Mouse (Mus musculus) central nervous system, embryonic 14 days (tissue): ENCODE results near the gene Krt35. TPM values are rescaled to one million over a fixed set of nuclear protein-coding genes. Genes with fewer than 3 reads are reported as not detected.

Experiments
- polyA plus RNA-seq: library from polyadenylated mRNA; depleted of rRNA; stranded (reverse); fragments of >200 nt; gene quantifications from 2 replicates; pipeline ENCODE4 v1.2.3, GENCODE M21; 2012; rRNA removed

The Krt35 gene
- not detected in 2 replicates for polyA plus RNA-seq

DNA sequence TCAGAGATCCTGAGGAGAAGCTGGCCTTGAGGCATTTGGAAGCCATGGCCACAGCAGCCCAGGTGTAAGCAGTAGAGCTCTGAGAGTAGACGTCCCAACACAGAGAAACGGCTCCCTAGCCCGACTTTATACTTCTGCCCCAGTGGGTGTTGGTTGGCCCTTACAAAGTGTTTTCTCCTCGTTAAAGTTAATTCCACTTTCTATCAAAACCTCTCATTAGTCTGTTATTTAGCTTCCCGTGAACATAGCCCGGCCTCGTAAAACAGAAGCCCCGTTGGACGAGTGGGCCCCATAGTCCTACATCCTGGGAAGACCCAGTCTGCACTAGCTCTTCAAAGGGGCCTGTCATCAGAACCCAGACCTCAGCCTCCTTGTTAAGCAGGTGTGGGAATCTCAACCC lies at the start of gene Krt35:
Gene Krt35 (minus strand): TSS at position 101 of the 400 bp plus-strand sequence.

DNA sequence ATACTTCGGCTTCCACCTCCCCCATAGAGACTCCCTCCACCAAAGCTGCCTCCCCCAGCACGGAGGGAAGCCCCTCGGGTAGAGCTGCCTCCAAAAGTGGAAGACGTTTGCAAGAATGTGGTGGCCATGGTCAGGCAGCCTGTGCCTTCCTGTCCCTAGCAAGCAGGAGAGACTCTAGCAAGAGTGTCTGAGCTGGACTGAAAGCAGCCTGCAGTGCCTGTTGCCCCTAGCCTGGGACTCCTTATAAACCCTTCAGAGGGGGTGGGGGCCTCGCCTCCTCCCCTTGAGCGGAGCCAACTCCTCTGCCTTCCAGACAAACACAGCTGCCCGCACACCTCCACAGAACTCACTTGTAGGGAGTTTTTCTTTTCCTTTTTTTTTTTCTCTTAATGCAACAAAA lies 39.7 kb upstream of the Krt35 start, which contains the start of gene Krt15:
Gene Krt15 (minus strand): TSS at position 198 of the 400 bp plus-strand sequence.

DNA sequence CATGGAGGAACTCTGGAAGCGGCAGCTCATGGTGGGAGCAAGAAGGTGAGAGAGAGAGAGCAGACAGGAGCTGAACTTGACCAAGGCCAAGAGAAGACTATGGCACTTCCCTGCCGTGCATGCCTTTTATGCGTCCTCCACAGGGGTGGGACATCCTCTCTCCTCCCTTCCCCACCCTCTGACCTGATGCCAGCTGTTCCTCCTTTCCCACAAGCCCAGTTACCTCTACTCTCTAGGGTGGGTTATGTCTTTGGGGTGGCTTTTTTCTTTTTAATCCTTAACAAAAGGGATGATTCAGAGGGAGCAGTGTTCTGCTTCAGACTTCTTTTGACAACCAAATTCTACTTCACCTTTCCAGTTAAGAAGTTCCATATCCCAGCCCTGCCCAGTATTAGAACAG lies 25.4 kb upstream of the Krt35 start, which contains the start of gene Krt13:
Gene Krt13 (minus strand): TSS at position 101 of the 400 bp plus-strand sequence.

DNA sequence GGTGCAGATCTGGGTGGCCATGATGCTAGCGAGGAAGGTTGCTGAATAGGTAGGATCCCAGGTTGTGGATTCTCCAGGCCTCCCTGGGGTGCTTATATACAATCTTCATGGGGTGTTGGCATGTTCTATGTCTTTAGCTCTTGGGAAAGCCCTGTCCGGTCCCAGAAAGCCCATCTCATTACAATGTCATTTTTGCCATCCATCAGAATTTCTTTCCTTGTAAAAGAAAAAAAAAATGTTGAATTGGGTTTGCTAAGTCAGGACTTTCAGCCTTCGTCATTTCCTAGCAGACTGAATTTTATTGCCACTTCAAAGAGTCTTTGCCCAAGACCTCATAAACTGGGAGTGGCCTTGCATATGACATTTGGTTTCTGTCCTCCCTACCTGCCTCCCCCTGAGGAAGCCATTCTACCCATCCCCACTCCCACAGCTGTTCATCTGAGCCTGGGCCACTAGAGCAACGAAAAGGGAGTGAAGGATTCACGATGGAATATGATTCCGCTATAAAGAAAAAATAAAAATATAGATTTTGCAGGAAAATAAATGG lies 9.6 kb upstream of the Krt35 start, which contains the start of gene Krt36:
Gene Krt36 (minus strand): TSS at position 51 of the 547 bp plus-strand sequence.

DNA sequence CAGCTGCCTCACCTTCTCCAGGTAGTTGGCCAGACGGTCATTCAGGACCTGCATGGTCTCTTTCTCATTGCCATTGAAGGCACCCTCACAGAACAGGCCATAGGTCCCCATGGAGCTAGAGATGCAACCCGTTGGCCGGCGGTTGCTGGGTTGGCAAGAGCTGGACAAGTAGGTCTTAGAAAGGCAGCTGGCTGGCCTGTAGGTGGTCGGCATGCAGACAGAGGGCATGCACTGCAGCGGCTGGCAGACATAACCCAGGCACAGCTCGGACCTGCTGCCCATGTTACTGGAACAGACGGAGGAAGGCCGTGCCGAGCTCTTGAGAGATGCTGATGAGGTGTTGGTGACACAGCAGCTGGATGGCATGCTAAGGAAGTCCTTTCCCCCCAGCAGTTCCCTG lies 8.2 kb downstream of the Krt35 start, which contains the start of gene Krt32:
Gene Krt32 (minus strand): TSS at position 366 of the 400 bp plus-strand sequence.

DNA sequence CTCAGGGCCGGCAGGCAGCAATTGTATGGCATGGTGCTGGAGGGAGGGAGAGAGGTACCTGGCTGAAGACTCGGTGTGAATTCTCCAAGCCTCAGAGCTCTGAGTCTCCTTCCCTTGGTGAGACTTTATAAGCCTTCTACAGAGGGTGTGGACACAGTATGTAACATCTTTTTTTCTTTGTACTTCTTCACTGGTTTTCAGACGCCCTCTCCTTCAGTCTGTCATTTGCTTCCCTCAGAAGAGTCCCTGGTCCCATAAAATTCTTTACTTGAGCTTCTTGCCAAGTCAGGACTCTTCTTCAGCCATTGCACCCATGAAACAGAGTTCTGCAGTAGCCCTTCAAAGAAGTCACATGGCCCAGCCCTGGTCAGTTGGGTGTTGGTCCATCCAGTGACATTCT lies 45.6 kb downstream of the Krt35 start, which contains the start of gene Krt31:
Gene Krt31 (minus strand): TSS at position 101 of the 400 bp plus-strand sequence.

Other genes with a start within 250 kb of the Krt35 start
- not detected in 2 replicates for gene Krtap4-16, start 244.6 kb downstream of the Krt35 start, polyA plus RNA-seq
- gene Gm11568, start 238.3 kb downstream of the Krt35 start, polyA plus RNA-seq, result not detected in 2 replicates
- not detected in 2 replicates for gene Gm11559, start 231.8 kb downstream of the Krt35 start, polyA plus RNA-seq
- not detected in 2 replicates for gene Krtap9-1, start 222.9 kb downstream of the Krt35 start, polyA plus RNA-seq
- not detected in 2 replicates for gene Gm11567, start 217.1 kb downstream of the Krt35 start, polyA plus RNA-seq
- not detected in 2 replicates for gene Krtap31-1, start 188.3 kb downstream of the Krt35 start, polyA plus RNA-seq
- gene Gm11565, start 181.5 kb downstream of the Krt35 start, polyA plus RNA-seq, result not detected in 2 replicates
- gene Krtap31-2, start 159.9 kb downstream of the Krt35 start, polyA plus RNA-seq, result not detected in 2 replicates
- not detected in 2 replicates for gene Krtap9-5, start 147.8 kb downstream of the Krt35 start, polyA plus RNA-seq
- not detected in 2 replicates for gene Krtap29-1, start 117.2 kb downstream of the Krt35 start, polyA plus RNA-seq
- not detected in 2 replicates for gene Krtap16-1, start 109.6 kb downstream of the Krt35 start, polyA plus RNA-seq
- 0.29 and 0.34 TPM in 2 replicates for gene Krtap17-1, start 102.2 kb downstream of the Krt35 start, polyA plus RNA-seq
- gene Krt33a, start 80.0 kb downstream of the Krt35 start, polyA plus RNA-seq, result not detected in 2 replicates
- gene Krt33b, start 66.4 kb downstream of the Krt35 start, polyA plus RNA-seq, result 0.16 TPM in 1 of 2 replicates, not detected in the other
- gene Krt34, start 54.7 kb downstream of the Krt35 start, polyA plus RNA-seq, result not detected in 2 replicates
- not detected in 2 replicates for gene Krt31, start 45.7 kb downstream of the Krt35 start, polyA plus RNA-seq
- gene Krt32, start 8.0 kb downstream of the Krt35 start, polyA plus RNA-seq, result not detected in 2 replicates
- not detected in 2 replicates for gene Krt36, start 9.4 kb upstream of the Krt35 start, polyA plus RNA-seq
- 0.11 TPM in 1 of 2 replicates, not detected in the other for gene Krt13, start 25.3 kb upstream of the Krt35 start, polyA plus RNA-seq
- gene Krt15, start 39.7 kb upstream of the Krt35 start, polyA plus RNA-seq, result 2.6 and 33.5 TPM in 2 replicates
- gene Krt19, start 52.4 kb upstream of the Krt35 start, polyA plus RNA-seq, result 1.3 and 12.8 TPM in 2 replicates
- 0.06 and 0.10 TPM in 2 replicates for gene Krt9, start 97.0 kb upstream of the Krt35 start, polyA plus RNA-seq
- gene Krt14, start 111.3 kb upstream of the Krt35 start, polyA plus RNA-seq, result 4.5 and 41.4 TPM in 2 replicates
- not detected in 2 replicates for gene Krt16, start 152.7 kb upstream of the Krt35 start, polyA plus RNA-seq
- 0.59 and 8.2 TPM in 2 replicates for gene Krt17, start 164.8 kb upstream of the Krt35 start, polyA plus RNA-seq
- not detected in 2 replicates for gene Krt42, start 173.6 kb upstream of the Krt35 start, polyA plus RNA-seq
- 320 and 367 TPM in 2 replicates for gene Eif1, start 223.6 kb upstream of the Krt35 start, polyA plus RNA-seq
- 0.26 and 0.29 TPM in 2 replicates for gene Gast, start 238.2 kb upstream of the Krt35 start, polyA plus RNA-seq